Mouse (Mus musculus) sigmoid colon, adult 10 weeks (tissue): ENCODE measurements around the gene Nxt2. TPM values are rescaled to one million over a fixed set of nuclear protein-coding genes. Genes with fewer than 3 reads are reported as not detected.

Experiments used
- polyA plus RNA-seq: library from polyadenylated mRNA; stranded (reverse); fragments of 350-450 nt; fragmentation: Illumina TruSeq; extraction: RNeasy Lipid Tissue Mini Kit (QIAGEN cat#74804); gene quantifications from one replicate; pipeline ENCODE4 v1.2.3, GENCODE M21; 2014; ENCODE audit warnings: low read depth, low replicate concordance

Gene Nxt2
- polyA plus RNA-seq = 89.6 TPM

GRCm38 (mm10) chrX:142226542-142226941 lies at the start of gene Nxt2:
Gene Nxt2, plus strand, starts transcription at chrX:142226770.

GRCm38 (mm10) chrX:142196831-142197230 lies 29.7 kb upstream of the Nxt2 start, which contains the start of gene Gucy2f:
Gene Gucy2f, minus strand, starts transcription at chrX:142196931.

Other genes with a start within 250 kb of the Nxt2 start
- gene Gucy2f, start 29.8 kb upstream of the Nxt2 start, polyA plus RNA-seq = not detected
- gene Kcne1l, start 79.5 kb downstream of the Nxt2 start, polyA plus RNA-seq = not detected
- gene Acsl4, start 163.8 kb downstream of the Nxt2 start, polyA plus RNA-seq = 43.1 TPM